Mouse (Mus musculus) left cerebral cortex, adult 6 months (tissue): ENCODE data around the gene Fam83b. TPM values are rescaled to one million over a fixed set of nuclear protein-coding genes. Genes with fewer than 3 reads are reported as not detected.

Source experiments
- long read RNA-seq, 2 experiments: library from polyadenylated mRNA; unstranded; transcript quantifications; one replicate each; pipeline ENCODE4 v2.0.0; 2019 to 2020
- polyA plus RNA-seq: library from polyadenylated mRNA; unstranded; fragments of <200 nt; fragmentation: Nextera tagmentation; gene quantifications from 2 replicates; pipeline ENCODE4 v1.2.3, GENCODE M21; 2021

The Fam83b gene
- polyA plus RNA-seq: 0.03 TPM in 1 of 2 replicates, not detected in the other
- long read RNA-seq, experiment 1: 0 reads
- long read RNA-seq, experiment 2: 0 reads

DNA sequence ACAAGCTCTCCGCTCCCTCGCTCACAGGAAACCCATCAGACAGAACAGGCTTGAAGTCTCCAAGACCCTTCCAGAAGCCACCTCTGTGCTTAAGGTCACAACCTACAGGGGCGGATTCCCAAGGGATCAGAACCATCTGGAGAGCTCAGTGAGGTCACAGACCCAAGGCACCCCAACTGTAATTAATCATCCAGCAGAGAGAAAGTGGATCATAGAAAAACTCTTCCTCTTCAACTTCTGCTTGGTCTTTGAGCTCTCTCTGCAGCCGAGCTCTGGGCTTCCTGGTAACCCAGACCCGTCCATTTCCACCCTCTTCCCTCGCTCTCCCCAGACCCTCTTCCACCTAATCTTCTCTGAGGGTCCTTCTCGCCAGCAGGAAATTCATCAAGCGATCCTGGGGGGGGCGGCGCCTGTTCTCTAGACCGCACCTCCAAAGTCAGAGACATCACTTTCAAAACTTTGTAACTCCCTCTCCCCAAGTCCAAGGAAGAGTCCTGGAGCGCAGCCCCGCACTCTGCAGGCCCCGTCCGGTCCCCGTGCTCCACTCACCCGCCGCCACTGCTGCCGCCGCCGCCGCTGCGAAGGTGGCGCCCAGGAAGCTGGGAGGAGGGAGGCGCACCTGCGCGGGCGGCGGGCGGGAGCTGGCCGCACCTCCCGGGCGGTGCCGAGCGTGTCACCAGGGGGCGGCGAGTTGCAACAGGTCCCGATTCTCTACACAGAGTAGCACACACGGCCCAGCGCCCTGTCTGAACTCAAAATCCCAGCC lies at the start of gene Fam83b:
Gene Fam83b (minus strand): TSS at position 602 of the 766 bp plus-strand sequence.

Other genes starting within 250 kb of the Fam83b start
- 1.2 and 1.4 TPM in 2 replicates for gene Hcrtr2, start 243.3 kb downstream of the Fam83b start, polyA plus RNA-seq